Mouse (Mus musculus) ES-E14 (cell line): ENCODE results near the gene Olfm3. TPM values are rescaled to one million over a fixed set of nuclear protein-coding genes. Genes with fewer than 3 reads are reported as not detected.

Source experiments
- DNase-seq: peaks from one replicate; pipeline ENCODE4 v3.0.0-alpha.2; 2013; ENCODE audit warnings: low read depth, low spot score
- H3K27ac ChIP-seq: 2 replicates; pipeline ENCODE4 v1.5.1; 2012; ENCODE audit warnings: low read depth, mild to moderate bottlenecking, low read length, moderate library complexity, mixed read lengths; ENCODE audit not compliant: poor library complexity, insufficient read depth, severe bottlenecking
- H3K36me3 ChIP-seq: 2 replicates; pipeline ENCODE4 v1.6.1; 2012; ENCODE audit warnings: mild to moderate bottlenecking, low read length, moderate library complexity, mixed read lengths; ENCODE audit not compliant: control insufficient read depth, poor library complexity, insufficient read depth, severe bottlenecking
- H3K4me1 ChIP-seq, 2 experiments: fragments of 150-350 bp in 1 of 2; sonication (generic) in 1 of 2; 2 replicates each; pipeline ENCODE4 v1.6.1; 2012; ENCODE audit warnings: low read length in 2 of 2, mild to moderate bottlenecking in 1 of 2, mixed read lengths in 1 of 2; ENCODE audit not compliant: control insufficient read depth in 2 of 2, insufficient read depth in 2 of 2, poor library complexity in 1 of 2
- H3K4me3 ChIP-seq, 2 experiments: fragments of 150-350 bp in 1 of 2; sonication (generic) in 1 of 2; 2 replicates each; pipeline ENCODE4 v1.5.1; 2012; ENCODE audit warnings: low read length in 2 of 2, low read depth in 1 of 2, mild to moderate bottlenecking in 1 of 2, mixed read lengths in 1 of 2; ENCODE audit not compliant: insufficient read depth in 1 of 2, poor library complexity in 1 of 2, severe bottlenecking in 1 of 2
- H3K9ac ChIP-seq: 2 replicates; pipeline ENCODE4 v1.6.1; 2012; ENCODE audit warnings: low read depth, mild to moderate bottlenecking, low read length, mixed read lengths; ENCODE audit not compliant: poor library complexity, insufficient read depth, severe bottlenecking
- H3K9me3 ChIP-seq: fragments of 150-350 bp; sonication (generic); 2 replicates; pipeline ENCODE4 v1.6.1; 2012; ENCODE audit warnings: low read depth, mild to moderate bottlenecking, low read length; ENCODE audit not compliant: control insufficient read depth, insufficient read depth
- CHD2 ChIP-seq: IDR thresholded peaks from 2 replicates; pipeline ENCODE4 v1.6.1; 2014; ENCODE audit warnings: mild to moderate bottlenecking, low read depth, low read length, inconsistent platforms
- HCFC1 ChIP-seq: IDR thresholded peaks from 2 replicates; pipeline ENCODE4 v1.6.1; 2012; ENCODE audit warnings: low read length, inconsistent platforms, borderline replicate concordance; ENCODE audit not compliant: insufficient read depth
- MAFK ChIP-seq: IDR thresholded peaks from 2 replicates; pipeline ENCODE4 v1.6.1; 2014; ENCODE audit warnings: mild to moderate bottlenecking, low read depth, low read length, inconsistent platforms; ENCODE audit not compliant: insufficient read depth
- ZC3H11A ChIP-seq: IDR thresholded peaks from 2 replicates; pipeline ENCODE4 v1.6.1; 2012; ENCODE audit warnings: low read depth, mild to moderate bottlenecking, inconsistent platforms, low read length, borderline replicate concordance
- ZNF384 ChIP-seq: IDR thresholded peaks from 2 replicates; pipeline ENCODE4 v1.6.1; 2012; ENCODE audit warnings: low read depth, low read length, inconsistent platforms
- in situ Hi-C, 2 experiments: fragments of 600-800 bp; cut with MboI; formaldehyde crosslinking; loops; one replicate each; pipeline ENCODE4 v1.15.1; 2025; ENCODE audit warnings: low sequenced_read_pairs in 2 of 2, inconsistent platforms in 1 of 2; ENCODE audit not compliant: unreplicated experiment in 2 of 2
- total RNA-seq: library from RNA; depleted of rRNA; stranded (reverse); fragments of 300-350 nt; gene quantifications from 2 replicates; pipeline ENCODE4 v1.2.3, GENCODE M21; 2012; rRNA removed

Olfm3 gene
- total RNA-seq, result not detected in 2 replicates

GRCm38 (mm10) chr3:114903924-114904438 lies at the start of gene Olfm3:
Gene Olfm3, plus strand, starts transcription at chr3:114904078.
- in situ Hi-C loops, result no loop called here
- Histone ChIP-seq H3K27ac (no peak within 1 kb of the TSS), H3K36me3 (no peaks in the 10 kb centered on the region), H3K4me1 (no peaks in the 10 kb centered on the region; a peak in 1 of 4 replicates), H3K9me3 (no peaks in the 10 kb centered on the region), H3K9ac (no peak within 1 kb of the TSS), H3K4me3 (peak within 1 kb of the TSS; percentile 11 to 12; a peak in 2 of 4 replicates)
- TF ChIP-seq HCFC1 (no peak), ZC3H11A (no peak), CHD2 (no peak), ZNF384 (no peak), MAFK (no peak)
- peak; percentile 27 for DNase-seq

GRCm38 (mm10) chr3:114889764-114890163 lies 14.1 kb upstream of the Olfm3 start:
- H3K4me1 ChIP-seq, result no peaks in the 10 kb centered on the region
- in situ Hi-C loops, result no loop called here
- TF ChIP-seq ZC3H11A (no peak), CHD2 (no peak), MAFK (no peak), ZNF384 (no peak), HCFC1 (no peak)

GRCm38 (mm10) chr3:114904633-114905423 lies 950 bp downstream of the Olfm3 start:
- H3K36me3 ChIP-seq, result no peaks in the 10 kb centered on the region
- no peak overlapping the region for H3K27ac ChIP-seq
- H3K9ac ChIP-seq, result no peak overlapping the region
- no peaks in the 10 kb centered on the region; a peak in 1 of 4 replicates for H3K4me1 ChIP-seq
- DNase-seq, result peak; percentile 3
- in situ Hi-C loops, result no loop called here
- H3K9me3 ChIP-seq, result no peaks in the 10 kb centered on the region
- TF ChIP-seq MAFK, result no peak
- TF ChIP-seq ZC3H11A, result no peak
- TF ChIP-seq HCFC1, result no peak
- no peak for TF ChIP-seq CHD2
- no peak for TF ChIP-seq ZNF384
- H3K4me3 ChIP-seq, result no peak overlapping the region

More at GRCm38 (mm10) chr3:114889764-114890163, 14.1 kb upstream of the Olfm3 start:
- no peaks in the 10 kb centered on the region for H3K36me3 ChIP-seq
- DNase-seq, result no peak
- no peak overlapping the region for H3K27ac ChIP-seq
- no peak overlapping the region for H3K9ac ChIP-seq
- no peak overlapping the region for H3K4me3 ChIP-seq
- H3K9me3 ChIP-seq, result no peaks in the 10 kb centered on the region

- no peak for DNase-seq
- TF ChIP-seq HCFC1 (no peak), ZC3H11A (no peak), CHD2 (no peak), MAFK (no peak), ZNF384 (no peak)
- H3K4me1 ChIP-seq, result no peaks in the 10 kb centered on the region; a peak in 1 of 4 replicates
Observed at GRCm38 (mm10) chr3:114907537-114907936, 3.7 kb downstream of the Olfm3 start.

More at GRCm38 (mm10) chr3:114907537-114907936, 3.7 kb downstream of the Olfm3 start:
- Histone ChIP-seq H3K4me3 (no peak overlapping the region), H3K27ac (no peak overlapping the region), H3K9ac (no peak overlapping the region), H3K36me3 (no peaks in the 10 kb centered on the region), H3K9me3 (no peaks in the 10 kb centered on the region)
- in situ Hi-C loops, result no loop called here
